Mouse (Mus musculus) kidney, postnatal 14 days (tissue): ENCODE results near the gene Lin7b.
"Not testable (repeated sequence)": the region's sequence is repeated elsewhere in the genome, so short reads cannot be mapped to it uniquely, and the experiment has no call there.

Experiments
- DNase-seq: peaks from one replicate; pipeline ENCODE4 v3.0.0; 2022; ENCODE audit warnings: mixed read lengths

Gene Lin7b

DNA sequence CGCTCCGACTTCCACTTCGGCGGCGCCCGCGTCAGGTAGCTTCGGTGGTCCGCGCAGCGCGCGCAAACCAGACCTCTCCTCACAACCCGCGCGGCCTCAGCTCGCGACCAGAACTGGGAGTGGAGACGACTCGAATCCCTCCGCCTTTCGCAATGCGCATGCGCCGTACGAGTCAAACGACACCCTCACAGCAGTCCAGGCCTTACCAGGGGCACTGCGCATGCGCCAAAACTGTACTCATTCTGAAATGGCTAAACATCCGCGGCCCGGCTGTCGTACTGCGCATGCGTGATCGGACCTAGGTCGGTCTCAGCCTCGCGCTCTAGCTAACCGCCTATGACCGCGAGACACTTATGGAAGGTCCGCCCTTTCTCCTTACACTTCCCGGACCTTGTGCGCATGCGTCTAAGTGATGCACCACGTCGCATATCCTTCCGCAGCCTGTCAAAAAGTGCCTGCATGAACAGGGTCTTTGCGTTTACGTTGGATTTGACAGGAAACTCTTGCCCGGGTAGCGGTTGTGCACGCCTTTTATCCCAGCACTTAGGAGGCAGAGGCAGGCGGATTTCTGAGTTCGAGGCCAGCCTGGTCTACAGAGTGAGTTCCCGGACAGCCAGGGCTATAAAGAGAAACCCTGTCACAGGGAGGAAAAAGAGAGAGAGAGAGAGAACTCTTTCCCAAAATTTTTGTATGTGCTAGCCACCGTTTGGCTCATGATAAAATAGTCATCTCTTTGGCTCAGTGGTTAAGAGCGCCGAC lies 25.4 kb upstream of the Lin7b start, which contains the start of gene Snrnp70:
Gene Snrnp70 (minus strand): TSS at position 165 of the 759 bp plus-strand sequence.
- peak; percentile 100 for DNase-seq

DNA sequence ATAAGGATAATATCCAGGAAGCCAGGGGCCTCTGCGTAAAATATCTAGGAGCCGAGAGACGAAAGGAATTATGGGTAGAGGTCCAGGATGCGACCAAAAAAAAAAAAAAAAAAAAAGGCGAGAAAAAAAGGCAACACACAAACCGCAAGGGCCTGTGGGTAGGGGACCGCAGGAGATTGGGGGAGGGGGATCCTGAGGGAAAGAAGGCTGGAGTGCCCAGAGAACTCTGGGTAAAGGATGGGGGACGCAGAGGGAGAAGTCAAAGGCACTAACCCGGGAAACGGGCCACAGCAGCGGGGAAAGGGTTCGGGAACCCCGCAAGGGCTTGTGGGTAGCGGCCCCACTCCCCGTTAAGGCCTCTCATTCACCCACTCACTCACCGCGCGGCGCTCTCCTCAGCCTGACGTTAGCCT lies 24.8 kb upstream of the Lin7b start:
- no peak for DNase-seq

DNA sequence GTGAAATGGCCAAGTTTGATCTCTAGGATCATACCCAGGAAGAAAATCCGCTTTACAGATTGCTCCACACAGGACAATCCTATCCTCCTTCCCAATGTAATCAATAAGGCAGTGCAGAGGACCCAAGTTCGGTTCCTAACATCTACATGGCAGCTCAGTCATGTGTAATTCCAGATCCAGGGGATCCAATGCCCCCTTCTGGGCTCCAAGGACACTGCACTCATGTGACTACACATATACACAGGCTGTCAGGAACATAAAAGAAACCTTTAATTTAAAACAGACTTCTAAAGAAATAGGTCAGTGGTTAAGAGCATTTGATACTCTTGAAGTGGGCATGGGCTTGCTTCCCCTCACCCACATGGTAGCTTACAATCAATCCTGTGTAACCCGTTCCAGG lies 15.7 kb upstream of the Lin7b start:
- no peak for DNase-seq

GRCm38 (mm10) chr7:45376057-45376456 lies 5.7 kb upstream of the Lin7b start:
- no peak for DNase-seq

DNA sequence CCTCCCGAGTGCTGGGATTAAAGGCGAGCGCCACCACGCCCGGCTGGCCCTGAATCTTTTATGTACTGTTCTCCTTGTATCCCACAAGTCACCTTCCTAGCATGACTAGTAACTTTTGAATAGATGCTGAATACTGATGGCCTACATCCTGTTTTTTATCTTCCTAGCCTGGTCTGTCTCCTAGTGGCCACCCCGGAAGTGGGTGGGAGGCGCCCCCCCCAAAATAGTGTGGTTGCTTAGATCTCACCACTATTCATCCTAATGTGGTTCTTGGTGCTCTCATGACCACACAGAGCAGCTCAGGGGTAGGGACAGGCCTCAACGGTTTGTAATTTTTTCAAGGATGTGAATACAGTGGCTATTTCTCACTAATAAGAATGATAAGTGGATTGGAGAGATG lies 4.2 kb upstream of the Lin7b start:
- no peak for DNase-seq

GRCm38 (mm10) chr7:45372371-45372770 lies 2.0 kb upstream of the Lin7b start:
- DNase-seq, result no peak

DNA sequence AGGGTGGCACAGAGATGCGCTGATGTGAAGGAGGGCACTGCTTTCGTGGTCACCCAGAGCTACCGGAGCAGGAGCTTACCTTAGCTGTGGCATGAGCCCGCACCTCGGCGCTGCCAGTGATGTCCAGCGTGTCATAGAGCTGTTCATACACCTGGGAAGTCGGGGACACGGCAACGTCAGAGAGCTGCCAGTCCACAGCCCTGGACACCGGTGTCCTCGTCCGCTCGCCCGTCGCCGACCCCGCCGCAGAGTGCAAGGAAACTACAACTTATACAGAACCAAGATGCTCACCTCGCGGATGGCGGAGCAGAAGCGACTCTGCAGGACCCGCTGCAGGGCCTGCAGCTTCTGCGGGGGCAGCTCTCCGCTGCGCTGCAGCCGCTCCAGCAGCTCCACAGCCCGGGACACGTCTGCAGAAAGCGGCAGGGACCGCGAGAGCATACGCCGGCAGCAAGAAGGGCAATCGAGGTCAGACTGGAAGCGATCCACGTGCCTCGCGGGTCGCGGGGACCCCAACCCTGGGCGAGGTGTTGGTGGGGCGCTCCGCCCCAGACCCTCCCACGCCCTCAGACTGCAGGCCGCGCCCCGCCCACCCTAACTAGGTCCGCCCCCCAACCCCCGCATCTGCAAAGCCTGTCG lies 428 bp downstream of the Lin7b start:
- no peak for DNase-seq

DNA sequence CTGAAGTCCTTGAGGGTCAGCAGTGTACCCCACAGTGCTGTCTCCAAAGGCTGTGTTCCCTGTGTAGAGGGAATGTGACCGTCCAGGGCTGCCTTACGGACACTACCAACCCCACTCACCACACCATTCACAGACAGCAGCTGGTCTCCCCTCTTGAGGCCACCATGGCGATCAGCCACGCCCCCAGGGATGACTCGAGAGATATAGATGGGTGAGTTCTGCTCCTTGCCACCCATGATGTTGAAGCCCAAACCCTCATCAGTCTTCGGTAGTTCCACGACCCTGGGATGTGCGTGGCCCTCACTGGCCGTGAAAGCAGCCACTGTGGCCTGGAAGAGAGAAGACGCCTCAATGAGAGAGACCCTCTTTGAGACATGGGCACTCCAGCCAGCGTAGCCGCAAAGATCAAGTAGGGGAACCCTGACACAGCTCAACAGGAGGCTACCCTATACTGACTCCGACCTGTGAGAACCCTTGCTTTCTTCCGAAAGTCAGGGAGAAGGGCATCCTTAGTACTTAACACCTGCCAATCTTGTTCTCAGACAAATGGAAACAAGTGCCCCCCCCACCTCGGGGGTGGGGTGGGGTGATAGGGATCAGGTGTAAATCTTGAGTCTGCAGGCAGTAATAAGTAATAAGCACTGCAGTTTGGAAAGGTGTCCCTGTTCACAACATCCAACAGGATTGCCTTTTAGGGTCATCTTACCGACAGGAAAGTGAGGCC lies 1.2 kb downstream of the Lin7b start:
- no peak for DNase-seq

DNA sequence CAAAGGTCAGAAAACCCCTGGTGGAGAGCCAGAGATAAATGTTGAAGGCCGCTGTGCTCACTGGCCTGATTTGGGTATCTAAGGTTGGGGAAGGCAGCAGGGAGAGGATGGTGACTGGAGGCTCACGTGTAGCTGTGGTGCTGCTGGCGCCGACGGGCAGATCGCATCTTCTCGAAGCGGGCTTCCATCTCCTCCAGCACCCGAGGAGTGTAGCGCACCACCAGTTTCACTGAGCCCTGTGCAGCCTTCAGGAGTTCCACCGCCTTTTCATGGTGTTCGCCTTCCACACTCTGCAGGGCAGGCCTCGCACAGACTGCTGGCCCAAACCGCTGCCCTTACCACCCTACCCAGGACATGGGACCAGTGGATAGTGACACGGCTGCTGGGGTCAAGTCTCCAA lies 2.2 kb downstream of the Lin7b start:
- no peak for DNase-seq

DNA sequence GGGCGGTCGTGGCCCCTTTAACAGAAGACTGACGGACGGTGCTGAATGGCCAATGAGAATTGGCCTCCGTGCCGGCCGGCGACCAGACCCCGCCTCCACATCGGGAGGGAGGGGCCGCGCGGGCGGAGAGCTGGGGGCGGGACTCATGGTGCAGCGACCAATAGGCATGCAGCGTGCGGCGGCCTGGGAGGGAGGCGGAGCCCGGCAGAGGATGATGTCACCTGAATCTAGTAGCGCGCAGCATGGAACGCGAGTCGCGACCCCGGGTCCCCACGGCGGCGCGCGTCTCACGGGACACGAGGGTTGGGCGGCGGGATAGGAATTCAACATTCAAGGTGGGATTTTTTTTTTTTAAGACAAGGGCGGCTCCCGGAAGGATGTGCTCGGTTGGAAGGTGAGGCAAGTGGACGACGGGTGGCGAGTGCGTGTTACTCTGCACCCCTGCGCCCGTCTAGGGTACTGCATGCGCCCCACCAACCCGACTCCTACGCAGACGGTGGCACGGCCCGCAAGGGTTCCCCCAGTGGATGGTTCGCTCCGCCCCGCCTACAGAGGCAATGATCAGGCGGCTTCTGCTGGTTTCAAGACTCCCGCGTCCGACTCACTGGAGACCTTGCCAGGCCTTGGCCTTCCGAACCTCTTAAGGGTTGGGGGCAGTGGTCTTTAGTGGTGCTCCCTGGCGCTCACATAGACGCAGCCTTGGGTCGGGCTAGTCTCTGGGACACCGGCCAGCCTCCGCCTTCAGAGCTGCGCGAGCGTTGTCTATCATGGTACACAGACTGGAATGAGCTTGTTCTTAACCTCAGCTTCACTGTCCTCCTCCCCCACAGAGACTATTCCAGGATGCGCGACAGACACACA lies 3.1 kb downstream of the Lin7b start:
- DNase-seq, result peak; percentile 97

- no peak for DNase-seq
Measured at GRCm38 (mm10) chr7:45366652-45367019, 3.7 kb downstream of the Lin7b start, which contains the start of gene Ppfia3. Gene Ppfia3, minus strand, starts transcription at chr7:45367019.

- DNase-seq, result peak; percentile 62
Measured at GRCm38 (mm10) chr7:45365742-45366651, 4.4 kb downstream of the Lin7b start.

GRCm38 (mm10) chr7:45363983-45364382 lies 6.4 kb downstream of the Lin7b start:
- no peak for DNase-seq

DNA sequence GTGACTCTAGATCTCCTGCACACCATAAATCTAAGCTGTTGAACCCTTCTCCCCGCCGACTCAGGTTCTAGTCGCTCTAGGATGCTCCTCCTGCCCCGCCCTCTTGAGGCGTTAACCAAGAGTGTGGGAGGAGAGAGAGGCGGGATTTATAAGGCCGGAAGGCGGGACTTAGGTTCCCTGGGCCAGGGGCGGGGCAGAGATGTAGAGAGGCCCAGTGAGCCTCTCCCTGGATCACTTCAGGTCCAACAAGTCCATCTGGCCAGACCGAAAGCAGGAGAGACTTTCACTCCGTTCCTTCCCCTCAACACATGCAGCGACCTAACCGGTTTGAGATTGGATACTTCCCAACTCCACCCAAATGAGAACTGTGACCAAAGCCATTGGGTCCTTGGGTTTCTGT lies 7.6 kb downstream of the Lin7b start:
- peak; percentile 37 for DNase-seq

DNA sequence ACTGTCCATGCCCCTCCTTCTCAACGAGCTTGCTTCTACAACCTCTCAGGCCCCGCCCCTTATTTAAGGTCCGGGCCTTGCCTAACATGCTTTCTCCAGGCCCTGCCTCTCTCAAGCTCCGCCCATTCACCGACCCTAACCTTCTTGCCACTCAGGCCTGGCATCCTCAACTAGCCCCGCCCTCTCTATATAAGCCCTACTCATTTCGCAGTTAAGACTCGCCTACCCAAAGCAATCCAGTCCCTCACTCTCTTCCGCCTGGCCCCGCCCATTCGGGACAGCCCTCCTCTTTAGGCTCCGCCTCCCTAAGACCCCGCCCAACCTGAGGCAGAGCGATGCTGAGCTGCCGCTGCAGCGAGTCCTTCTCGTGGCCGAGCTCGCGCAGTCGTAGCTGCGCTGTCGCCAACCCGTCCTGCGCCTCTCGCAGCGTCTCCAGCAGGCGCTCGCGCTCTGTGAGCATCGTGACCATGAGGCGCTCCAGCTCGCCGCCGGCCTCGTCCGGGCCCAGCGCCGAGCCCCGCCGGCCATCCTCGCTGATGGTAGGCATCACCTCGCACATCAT lies 9.1 kb downstream of the Lin7b start:
- DNase-seq, result peak; percentile 80

DNA sequence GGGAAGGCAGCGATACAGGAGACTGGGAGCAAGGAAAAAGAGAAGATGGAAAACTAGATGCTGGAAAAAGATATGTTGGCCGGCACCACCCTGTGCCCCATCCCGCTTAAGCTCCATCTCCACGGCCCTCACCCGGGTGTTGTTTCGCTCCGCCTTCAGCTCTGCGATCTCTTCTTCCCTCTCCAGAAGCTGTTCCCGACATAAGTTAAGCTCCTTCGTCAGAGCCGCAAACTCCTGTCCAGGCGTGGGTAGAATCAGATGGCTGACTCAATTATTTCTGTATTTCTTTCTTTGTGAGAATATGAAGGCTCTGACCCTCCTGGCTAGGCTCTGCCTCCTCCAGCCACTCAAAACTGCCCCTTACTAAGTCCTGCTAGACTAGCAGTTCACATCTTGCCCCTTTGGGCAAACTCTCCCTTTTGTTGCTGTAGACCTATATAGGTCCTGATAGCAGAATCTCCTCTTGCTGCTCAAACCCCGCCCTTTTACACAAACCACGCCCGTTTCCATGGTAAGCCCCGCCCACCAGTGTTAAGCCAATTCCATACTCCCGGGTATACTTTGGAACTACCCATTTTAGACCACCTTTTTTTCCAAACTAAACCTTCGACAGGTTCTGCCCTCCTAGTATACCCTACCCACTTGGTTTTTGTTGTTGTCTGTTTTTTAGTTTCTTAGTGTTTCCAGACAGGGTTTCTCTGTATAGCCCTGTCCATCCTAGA lies 9.8 kb downstream of the Lin7b start:
- no peak for DNase-seq

- not testable (repeated sequence) for DNase-seq
Measured at GRCm38 (mm10) chr7:45359081-45359480, 11.3 kb downstream of the Lin7b start.

GRCm38 (mm10) chr7:45356087-45356486 lies 14.3 kb downstream of the Lin7b start:
- DNase-seq, result no peak

DNA sequence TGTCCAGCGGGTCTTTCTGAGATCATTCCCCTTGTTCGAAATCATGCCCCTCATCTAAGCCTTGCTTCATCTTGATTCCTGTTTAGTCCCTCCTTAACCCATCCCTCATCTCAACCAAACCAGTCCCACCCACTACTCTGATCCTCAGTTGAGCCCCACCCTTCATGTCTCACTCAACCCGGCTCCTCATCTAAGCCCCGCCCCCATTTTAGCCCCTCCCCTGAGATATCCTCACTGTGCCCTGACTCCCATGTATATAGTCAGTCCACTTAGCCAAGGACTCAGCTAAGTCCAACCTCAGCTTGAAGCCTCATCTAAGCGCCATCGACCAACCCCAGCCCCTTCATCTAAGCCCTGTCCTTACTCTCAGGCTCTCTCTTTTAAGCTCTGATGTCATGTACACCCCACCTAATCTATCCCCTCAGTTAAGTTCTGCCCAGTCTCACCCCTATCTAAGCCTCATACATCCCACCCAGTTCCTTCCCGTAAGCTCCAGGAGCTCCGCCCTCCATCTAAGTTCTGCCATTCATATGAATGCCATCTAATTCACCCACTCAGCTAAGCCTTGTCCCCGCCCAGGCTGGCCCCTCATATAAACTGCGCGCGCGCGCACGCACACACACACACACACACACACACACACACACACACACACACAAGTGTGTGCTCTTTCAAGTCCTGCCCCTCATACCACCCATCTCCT lies 14.9 kb downstream of the Lin7b start:
- DNase-seq, result no peak

DNA sequence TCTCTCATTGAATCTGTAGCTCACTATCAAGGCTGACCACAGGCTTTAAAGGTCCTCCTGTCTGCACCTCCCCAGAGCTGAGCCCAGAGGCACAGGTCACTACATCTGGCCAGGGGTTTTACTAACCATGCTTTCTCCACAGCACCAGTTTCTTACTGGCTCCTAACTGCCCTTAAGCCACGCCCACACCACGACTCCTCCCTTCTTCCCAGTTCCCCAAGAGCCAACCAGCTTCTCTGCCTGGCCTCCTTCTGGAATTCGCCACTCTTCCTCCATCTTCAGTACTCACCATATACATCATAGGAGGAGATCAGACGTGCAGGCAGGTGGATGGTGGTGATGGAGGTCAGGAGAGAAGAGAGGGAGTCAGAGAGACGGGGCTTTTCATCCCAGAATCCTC lies 17.3 kb downstream of the Lin7b start:
- no peak for DNase-seq
